Comparison of ENCODE assay signal across 8 mouse cellular contexts in genomic region chr19:46328081-46329030, GRCm38 (mm10). TPM values are rescaled to one million over a fixed set of nuclear protein-coding genes. Genes with fewer than 3 reads are reported as not detected.
A peak's percentile ranks its signal among the peaks of the same experiment; 100 is the strongest.
DNase-seq lines count a peak whose midpoint lies in the region; ATAC-seq and TF ChIP-seq lines count a peak whose summit lies in the region.

TSS of gene Fbxl15 (plus strand) at chr19:46328184.

- TF ChIP-seq CTCF in MEL (IDR thresholded peaks at IDR 0.05 in 2 of 3, conservative IDR thresholded peaks at IDR 0.05 in 1 of 3; ENCODE audit: control insufficient read depth in 1 of 3, insufficient read depth in 1 of 3, low read depth in 2 of 3, low read length in 3 of 3, poor library complexity in 1 of 3, severe bottlenecking in 1 of 3): no peak
- TF ChIP-seq CTCF in cerebellum, adult 2 months (IDR thresholded peaks at IDR 0.05; ENCODE audit: borderline replicate concordance, insufficient read depth, low read depth, low read length): no peak

- peak within 1 kb of the TSS; percentile 85 for H3K27ac ChIP-seq in MEL (ENCODE audit: control insufficient read depth, low read depth, low read length)
- peak within 1 kb of the TSS; percentile 84 for H3K27ac ChIP-seq in cerebellum, adult 2 months (ENCODE audit: insufficient read depth, low read length)
- peak within 1 kb of the TSS; percentile 89 for H3K27ac ChIP-seq in lung, embryonic 16.5 days (ENCODE audit: low read length)

- H3K9ac ChIP-seq in MEL (ENCODE audit: control insufficient read depth, low read depth, low read length, poor library complexity, severe bottlenecking): peak within 1 kb of the TSS; percentile 75
- peak within 1 kb of the TSS; percentile 76 for H3K9ac ChIP-seq in lung, embryonic 16.5 days (ENCODE audit: low read length)

- H3K4me2 ChIP-seq in lung, embryonic 16.5 days (ENCODE audit: low read depth, low read length): peak within 1 kb of the TSS; percentile 98

- TF ChIP-seq POLR2A in MEL (IDR thresholded peaks at IDR 0.05; ENCODE audit: control insufficient read depth in 1 of 2, insufficient read depth in 1 of 2, low read depth in 1 of 2, low read length in 2 of 2, poor library complexity in 1 of 2): peak; percentile 87 to 97
- peak; percentile 90 for TF ChIP-seq POLR2A in cerebellum, adult 2 months (IDR thresholded peaks at IDR 0.05; ENCODE audit: borderline replicate concordance, insufficient read depth, low read length)

- H3K36me3 ChIP-seq in MEL (ENCODE audit: control insufficient read depth in 1 of 2, insufficient read depth in 2 of 2, low read length in 2 of 2): peaks cover 0 to 5% of the 10 kb centered on the region in 2 experiments; a peak in 2 of 4 replicates
- no peaks in the 10 kb centered on the region for H3K36me3 ChIP-seq in lung, embryonic 16.5 days (ENCODE audit: control insufficient read depth, insufficient read depth, low read length)

- no peak for TF ChIP-seq RAD21 in MEL (IDR thresholded peaks at IDR 0.05; ENCODE audit: low read depth, low read length)

- TF ChIP-seq EP300 in MEL (IDR thresholded peaks at IDR 0.05; ENCODE audit: low read depth in 1 of 2, low read length in 2 of 2): no peak; a peak in 1 of 4 replicates

- H3K79me2 ChIP-seq in MEL (ENCODE audit: control insufficient read depth, insufficient read depth, low read length, poor library complexity): peaks cover 2% of the 10 kb centered on the region; the same call in 1 of the 2 replicates

- no peaks in the 10 kb centered on the region for H3K9me3 ChIP-seq in MEL (replicated peaks; ENCODE audit: insufficient read depth, low read length)
- no peaks in the 10 kb centered on the region for H3K9me3 ChIP-seq in lung, embryonic 16.5 days (ENCODE audit: control insufficient read depth, low read length)

- peak; percentile 99 for DNase-seq in MEL (ENCODE audit: low read depth, low spot score)
- peak; percentile 96 to 97 for DNase-seq in cerebellum, adult 2 months
- DNase-seq in forelimb bud, embryonic 11.5 days (ENCODE audit: low read depth, low spot score): peak; percentile 97
- DNase-seq in layer of hippocampus, adult 9-10 months (ENCODE audit: low spot score): peak; percentile 87
- peak; percentile 91 for DNase-seq in ovary, postnatal 10 days (ENCODE audit: low spot score)
- DNase-seq in thymus, postnatal 10 days (ENCODE audit: low spot score in 2 of 2): peak; percentile 83 to 87

- H3K27me3 ChIP-seq in MEL (ENCODE audit: control insufficient read depth in 1 of 2, insufficient read depth in 2 of 2, low read length in 2 of 2): no peaks in the 10 kb centered on the region
- no peaks in the 10 kb centered on the region for H3K27me3 ChIP-seq in cerebellum, adult 2 months (ENCODE audit: control insufficient read depth, insufficient read depth, low read length)
- peaks cover 36% of the 10 kb centered on the region for H3K27me3 ChIP-seq in lung, embryonic 16.5 days (ENCODE audit: control insufficient read depth, insufficient read depth, low read depth, low read length)

- H3K4me1 ChIP-seq in MEL (ENCODE audit: control insufficient read depth in 1 of 2, insufficient read depth in 2 of 2, low read length in 2 of 2): peaks cover 0 to 18% of the 10 kb centered on the region in 2 experiments; a peak in 2 of 4 replicates
- H3K4me1 ChIP-seq in cerebellum, adult 2 months (ENCODE audit: control insufficient read depth, insufficient read depth, low read length): peaks cover 22% of the 10 kb centered on the region
- peaks cover 18% of the 10 kb centered on the region for H3K4me1 ChIP-seq in lung, embryonic 16.5 days (replicated peaks; ENCODE audit: control insufficient read depth, insufficient read depth, low read length)

- peak; percentile 76 to 79 for ATAC-seq in hematopoietic stem cell, adult 5-6 weeks (replicated peaks in 1 of 2; ENCODE audit: insufficient read depth in 1 of 2, low FRiP score in 2 of 2, low TSS enrichment in 1 of 2, low read depth in 1 of 2, poor library complexity in 2 of 2, severe bottlenecking in 2 of 2)
- ATAC-seq in lung, embryonic 16.5 days (ENCODE audit: low read depth): peak; percentile 92

- under 1% methylated on average over 81 of the region's 81 CpGs for WGBS in cerebellum, adult 2 months
- under 1% methylated on average over 81 of the region's 81 CpGs for WGBS in lung, embryonic 16.5 days

- peak within 1 kb of the TSS; percentile 78 to 85 for H3K4me3 ChIP-seq in MEL (ENCODE audit: control insufficient read depth in 1 of 2, insufficient read depth in 1 of 2, low read depth in 2 of 2, low read length in 2 of 2)
- H3K4me3 ChIP-seq in cerebellum, adult 2 months (replicated peaks; ENCODE audit: insufficient read depth, low read depth, low read length): peak within 1 kb of the TSS; percentile 76
- peak within 1 kb of the TSS; percentile 71 for H3K4me3 ChIP-seq in lung, embryonic 16.5 days (ENCODE audit: low read length)

TF ChIP-seq in MEL, 35 proteins besides CTCF, POLR2A, EP300 and RAD21:
- TF ChIP-seq GABPA (IDR thresholded peaks at IDR 0.05; ENCODE audit: low read depth, low read length): no peak
- peak; percentile 65 for TF ChIP-seq ELF1 (IDR thresholded peaks at IDR 0.05; ENCODE audit: low read depth, low read length)
- TF ChIP-seq MAFK (IDR thresholded peaks at IDR 0.05; ENCODE audit: borderline replicate concordance, low read depth, low read length): no peak
- TF ChIP-seq MAZ (IDR thresholded peaks at IDR 0.05; ENCODE audit: low read depth, low read length): peak; percentile 90
- peak; percentile 94 for TF ChIP-seq ZMIZ1 (IDR thresholded peaks at IDR 0.05; ENCODE audit: low read depth, low read length)
- TF ChIP-seq TAL1 (IDR thresholded peaks at IDR 0.05; ENCODE audit: low read length): no peak
- no peak for TF ChIP-seq UBTF (IDR thresholded peaks at IDR 0.05; ENCODE audit: borderline replicate concordance, insufficient read depth, low read depth, low read length)
- peak; percentile 74; the same call in 1 of the 2 replicates for TF ChIP-seq E2F4 (IDR thresholded peaks at IDR 0.05; ENCODE audit: borderline replicate concordance, low read depth, low read length)
- peak; percentile 30; the same call in 1 of the 2 replicates for TF ChIP-seq ETS1 (IDR thresholded peaks at IDR 0.05; ENCODE audit: low read depth, low read length)
- no peak for TF ChIP-seq MYC (IDR thresholded peaks at IDR 0.05; ENCODE audit: low read depth, low read length)
- peak; percentile 50; the same call in 1 of the 2 replicates for TF ChIP-seq USF1 (IDR thresholded peaks at IDR 0.05; ENCODE audit: low read depth, low read length)
- peak; percentile 83 for TF ChIP-seq NRF1 (IDR thresholded peaks at IDR 0.05; ENCODE audit: insufficient read depth, low read depth, low read length, poor library complexity, severe bottlenecking)
- no peak for TF ChIP-seq BHLHE40 (IDR thresholded peaks at IDR 0.05; ENCODE audit: borderline replicate concordance, low read depth, low read length)
- no peak; the same call in 1 of the 2 replicates for TF ChIP-seq RCOR1 (IDR thresholded peaks at IDR 0.05; ENCODE audit: low read depth, low read length)
- peak; percentile 77; the same call in 1 of the 2 replicates for TF ChIP-seq POLR2AphosphoS5 (IDR thresholded peaks at IDR 0.05; ENCODE audit: borderline replicate concordance, low read depth, low read length)
- peak; percentile 73; the same call in 1 of the 2 replicates for TF ChIP-seq TCF12 (IDR thresholded peaks at IDR 0.05; ENCODE audit: low read depth, low read length)
- TF ChIP-seq MAX (IDR thresholded peaks at IDR 0.05; ENCODE audit: low read length): peak; percentile 43; the same call in 1 of the 2 replicates
- TF ChIP-seq CHD1 (IDR thresholded peaks at IDR 0.05; ENCODE audit: low read depth, low read length): no peak
- no peak for TF ChIP-seq ZKSCAN1 (IDR thresholded peaks at IDR 0.05; ENCODE audit: low read depth, low read length)
- peak; percentile 95 for TF ChIP-seq POLR2AphosphoS2 (IDR thresholded peaks at IDR 0.05; ENCODE audit: low read length)
- peak; percentile 97 for TF ChIP-seq HCFC1 (IDR thresholded peaks at IDR 0.05; ENCODE audit: low read depth, low read length)
- no peak for TF ChIP-seq MEF2A (IDR thresholded peaks at IDR 0.05; ENCODE audit: extremely low read depth, insufficient replicate concordance, low read depth, low read length, poor library complexity, severe bottlenecking)
- TF ChIP-seq JUND (IDR thresholded peaks at IDR 0.05; ENCODE audit: low read depth, low read length): no peak
- no peak for TF ChIP-seq CHD2 (IDR thresholded peaks at IDR 0.05; ENCODE audit: low read length)
- peak; percentile 98 for TF ChIP-seq SIN3A (IDR thresholded peaks at IDR 0.05; ENCODE audit: low read length)
- peak; percentile 88 for TF ChIP-seq TBP (IDR thresholded peaks at IDR 0.05; ENCODE audit: low read depth, low read length)
- peak; percentile 88 for TF ChIP-seq MXI1 (IDR thresholded peaks at IDR 0.05; ENCODE audit: low read depth, low read length)
- peak; percentile 95 for TF ChIP-seq NELFE (IDR thresholded peaks at IDR 0.05; ENCODE audit: low read depth, low read length)
- TF ChIP-seq KAT2A (conservative IDR thresholded peaks at IDR 0.05; ENCODE audit: low read depth, low read length): peak; percentile 81; the same call in 1 of the 2 replicates
- no peak for TF ChIP-seq SMC3 (IDR thresholded peaks at IDR 0.05; ENCODE audit: low read depth, low read length)
- TF ChIP-seq USF2 (IDR thresholded peaks at IDR 0.05; ENCODE audit: borderline replicate concordance in 1 of 2, insufficient read depth in 1 of 2, low read depth in 1 of 2, low read length in 2 of 2): no peak
- TF ChIP-seq ZNF384 (IDR thresholded peaks at IDR 0.05; ENCODE audit: low read depth, low read length): no peak
- TF ChIP-seq MYB (IDR thresholded peaks at IDR 0.05; ENCODE audit: low read depth, low read length): no peak
- TF ChIP-seq ZC3H11A (IDR thresholded peaks at IDR 0.05; ENCODE audit: low read depth, low read length): no peak
- TF ChIP-seq GATA1 (IDR thresholded peaks at IDR 0.05; ENCODE audit: low read depth, low read length): 0 out of 2 replicates have a peak, but pooled peaks have one; percentile 50

RNA-seq across cellular contexts. Expression of gene Fbxl15, which starts in this region (rescaled TPM):
- 12.1 and 12.7 TPM in 2 replicates for total RNA-seq in MEL (2012; rRNA removed)
- 10 to 100 TPM in 1 of 2 experiments, not detected in 1; 13.2 TPM for polyA plus RNA-seq in MEL (2012; ENCODE audit: insufficient read depth in 1 of 2, insufficient read length in 2 of 2, low read depth in 1 of 2, low replicate concordance in 2 of 2, missing spikeins in 1 of 2)
- polyA plus RNA-seq in cerebellum, adult 2 months (2012; rRNA removed): 38.8 and 41.7 TPM in 2 replicates
- 0.81 and 3.5 TPM in 2 replicates for total RNA-seq in hematopoietic stem cell, adult 5-6 weeks (2017)
- 12.0 and 13.3 TPM in 2 replicates for polyA plus RNA-seq in lung, embryonic 16.5 days (2015; fragmentation: Nextera tagmentation; extraction: Ambion mirVana)

Comparison
In these comparisons a context has a peak if more than half of its experiments do, and no peak if none do; other contexts are left out.
1. Peak in every context shown above with its lines: DNase-seq, ATAC-seq, H3K4me3 ChIP-seq and H3K27ac ChIP-seq.